Mouse (Mus musculus): ENCODE data around the gene Srgn. TPM values are rescaled to one million over a fixed set of nuclear protein-coding genes. Genes with fewer than 3 reads are reported as not detected.
A peak's percentile ranks its signal among the peaks of the same experiment; 100 is the strongest.

Srgn gene
- polyA plus RNA-seq, 1 experiment = 34.2 TPM

GRCm38 (mm10) chr10:62508459-62508858, 18.8 kb downstream of the Srgn start:
- H3K4me3 ChIP-seq (ENCODE audit: insufficient read depth, low read depth, low read length) = peak overlapping the region; percentile 50
- no peaks in the 10 kb centered on the region for H3K4me1 ChIP-seq (ENCODE audit: control insufficient read depth, insufficient read depth, low read length)
- TF ChIP-seq CTCF (conservative IDR thresholded peaks at IDR 0.05; ENCODE audit: insufficient read depth, insufficient read length, low read depth, low read length) = no peak
- no peak for TF ChIP-seq POLR2A (IDR thresholded peaks at IDR 0.05; ENCODE audit: low read depth, low read length)
- no peaks in the 10 kb centered on the region for H3K36me3 ChIP-seq (ENCODE audit: control insufficient read depth, insufficient read depth, low read length)
- no peaks in the 10 kb centered on the region for H3K27me3 ChIP-seq (replicated peaks; ENCODE audit: control insufficient read depth, insufficient read depth, low read length)
- WGBS = 4% methylated on average over 11 of the region's 11 CpGs
- peak overlapping the region; percentile 82 for H3K27ac ChIP-seq (ENCODE audit: insufficient read depth, low read depth, low read length)
- DNase-seq = peak; percentile 79

- Histone ChIP-seq H3K36me3 (ENCODE audit: control insufficient read depth, insufficient read depth, low read length) (no peaks in the 10 kb centered on the region), H3K27me3 (replicated peaks; ENCODE audit: control insufficient read depth, insufficient read depth, low read length) (no peaks in the 10 kb centered on the region), H3K27ac (ENCODE audit: insufficient read depth, low read depth, low read length) (peak overlapping the region; percentile 82), H3K4me1 (ENCODE audit: control insufficient read depth, insufficient read depth, low read length) (no peaks in the 10 kb centered on the region), H3K4me3 (ENCODE audit: insufficient read depth, low read depth, low read length) (peak overlapping the region; percentile 53)
- DNase-seq = peak; percentile 86
- WGBS = 9% methylated on average over 18 of the region's 18 CpGs
- TF ChIP-seq CTCF (conservative IDR thresholded peaks at IDR 0.05; ENCODE audit: insufficient read depth, insufficient read length, low read depth, low read length) (no peak), POLR2A (IDR thresholded peaks at IDR 0.05; ENCODE audit: low read depth, low read length) (peak; percentile 60)
Observed at GRCm38 (mm10) chr10:62507591-62508308, 19.5 kb downstream of the Srgn start.

- Histone ChIP-seq H3K27me3 (replicated peaks; ENCODE audit: control insufficient read depth, insufficient read depth, low read length) (no peaks in the 10 kb centered on the region), H3K4me3 (ENCODE audit: insufficient read depth, low read depth, low read length) (peak overlapping the region; percentile 11; the same call in 1 of the 2 replicates), H3K36me3 (ENCODE audit: control insufficient read depth, insufficient read depth, low read length) (no peaks in the 10 kb centered on the region), H3K27ac (ENCODE audit: insufficient read depth, low read depth, low read length) (peak overlapping the region; percentile 48; the same call in 1 of the 2 replicates), H3K4me1 (ENCODE audit: control insufficient read depth, insufficient read depth, low read length) (no peaks in the 10 kb centered on the region)
- TF ChIP-seq CTCF (conservative IDR thresholded peaks at IDR 0.05; ENCODE audit: insufficient read depth, insufficient read length, low read depth, low read length) (no peak), POLR2A (IDR thresholded peaks at IDR 0.05; ENCODE audit: low read depth, low read length) (no peak)
- WGBS = 69% methylated on average over 4 of the region's 4 CpGs
- no peak for DNase-seq
Observed at GRCm38 (mm10) chr10:62507071-62507470, 20.2 kb downstream of the Srgn start.

- H3K36me3 ChIP-seq (ENCODE audit: control insufficient read depth, insufficient read depth, low read length) = no peaks in the 10 kb centered on the region
- H3K4me1 ChIP-seq (ENCODE audit: control insufficient read depth, insufficient read depth, low read length) = no peaks in the 10 kb centered on the region
- peak overlapping the region; percentile 11 for H3K4me3 ChIP-seq (ENCODE audit: insufficient read depth, low read depth, low read length)
- H3K27ac ChIP-seq (ENCODE audit: insufficient read depth, low read depth, low read length) = peak overlapping the region; percentile 45; the same call in 1 of the 2 replicates
- TF ChIP-seq CTCF (conservative IDR thresholded peaks at IDR 0.05; ENCODE audit: insufficient read depth, insufficient read length, low read depth, low read length) (no peak), POLR2A (IDR thresholded peaks at IDR 0.05; ENCODE audit: low read depth, low read length) (no peak)
- 65% methylated on average over 17 of the region's 17 CpGs for WGBS
- no peaks in the 10 kb centered on the region for H3K27me3 ChIP-seq (replicated peaks; ENCODE audit: control insufficient read depth, insufficient read depth, low read length)
- peak; percentile 45 for DNase-seq
Observed at GRCm38 (mm10) chr10:62506019-62506556, 21.2 kb downstream of the Srgn start.

GRCm38 (mm10) chr10:62505224-62505983, 21.8 kb downstream of the Srgn start:
- Histone ChIP-seq H3K36me3 (ENCODE audit: control insufficient read depth, insufficient read depth, low read length) (no peaks in the 10 kb centered on the region), H3K27ac (ENCODE audit: insufficient read depth, low read depth, low read length) (peak overlapping the region; percentile 45; the same call in 1 of the 2 replicates), H3K4me1 (ENCODE audit: control insufficient read depth, insufficient read depth, low read length) (no peaks in the 10 kb centered on the region), H3K4me3 (ENCODE audit: insufficient read depth, low read depth, low read length) (peak overlapping the region; percentile 11; the same call in 1 of the 2 replicates), H3K27me3 (replicated peaks; ENCODE audit: control insufficient read depth, insufficient read depth, low read length) (no peaks in the 10 kb centered on the region)
- TF ChIP-seq CTCF (conservative IDR thresholded peaks at IDR 0.05; ENCODE audit: insufficient read depth, insufficient read length, low read depth, low read length) (no peak), POLR2A (IDR thresholded peaks at IDR 0.05; ENCODE audit: low read depth, low read length) (no peak)
- no peak for DNase-seq
- WGBS = 73% methylated on average over 9 of the region's 9 CpGs

- no peak for DNase-seq
- H3K27me3 ChIP-seq (replicated peaks; ENCODE audit: control insufficient read depth, insufficient read depth, low read length) = no peaks in the 10 kb centered on the region
- no peak for TF ChIP-seq POLR2A (IDR thresholded peaks at IDR 0.05; ENCODE audit: low read depth, low read length)
- peak overlapping the region; percentile 65; the same call in 1 of the 2 replicates for H3K27ac ChIP-seq (ENCODE audit: insufficient read depth, low read depth, low read length)
- H3K4me3 ChIP-seq (ENCODE audit: insufficient read depth, low read depth, low read length) = no peak overlapping the region; the same call in 1 of the 2 replicates
- H3K36me3 ChIP-seq (ENCODE audit: control insufficient read depth, insufficient read depth, low read length) = no peaks in the 10 kb centered on the region
- 62% methylated on average over 12 of the region's 12 CpGs for WGBS
- H3K4me1 ChIP-seq (ENCODE audit: control insufficient read depth, insufficient read depth, low read length) = no peaks in the 10 kb centered on the region
Observed at GRCm38 (mm10) chr10:62503836-62504628, 23.2 kb downstream of the Srgn start.
